Mouse (Mus musculus): ENCODE measurements around the gene Plekhn1. TPM values are rescaled to one million over a fixed set of nuclear protein-coding genes. Genes with fewer than 3 reads are reported as not detected.
A peak's percentile ranks its signal among the peaks of the same experiment; 100 is the strongest.

Plekhn1 gene
- 23.9 and 25.8 TPM in 2 replicates for polyA plus RNA-seq (2014; fragmentation: Nextera tagmentation; extraction: Ambion mirVana)

DNA sequence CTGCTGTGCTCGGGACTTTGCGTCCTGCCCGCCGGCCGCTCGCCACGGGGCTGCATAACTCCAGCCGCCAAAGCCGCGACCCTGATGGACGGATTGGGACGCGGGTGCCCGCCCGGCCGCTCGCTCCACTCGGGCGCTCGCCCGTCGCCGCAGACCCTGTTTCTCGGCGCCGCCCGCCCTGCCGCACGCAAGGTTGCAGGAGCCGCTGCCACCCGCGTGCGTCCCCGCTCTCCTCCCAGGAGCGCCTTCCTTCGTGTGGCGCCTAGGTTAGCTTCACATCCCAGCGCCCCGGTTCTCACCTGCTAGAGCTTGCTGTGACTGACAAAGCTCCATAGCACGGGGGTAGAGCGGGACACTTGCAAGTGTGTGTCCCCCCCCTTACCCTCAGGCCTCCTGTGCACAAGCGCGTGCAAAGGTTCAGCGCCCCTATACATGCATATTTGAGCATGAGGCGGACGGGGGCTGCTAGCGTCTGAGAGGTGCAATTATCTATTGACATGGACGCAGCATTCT lies at the start of gene Plekhn1:
Gene Plekhn1 (minus strand): TSS at position 157 of the 513 bp plus-strand sequence.
- Histone ChIP-seq H3K4me3 (ENCODE audit: low read depth, low read length) (peak within 1 kb of the TSS; percentile 91), H3K4me2 (ENCODE audit: low read depth, low read length) (peak within 1 kb of the TSS; percentile 93), H3K9me3 (ENCODE audit: control insufficient read depth, low read length) (no peaks in the 10 kb centered on the region), H3K9ac (ENCODE audit: low read depth, low read length) (peak within 1 kb of the TSS; percentile 79), H3K27me3 (replicated peaks; ENCODE audit: control insufficient read depth, insufficient read depth, low read length) (no peaks in the 10 kb centered on the region), H3K36me3 (ENCODE audit: control insufficient read depth, insufficient read depth, low read length) (peaks cover 59% of the 10 kb centered on the region), H3K27ac (replicated peaks; ENCODE audit: low read depth, low read length) (peak within 1 kb of the TSS; percentile 90), H3K4me1 (ENCODE audit: control insufficient read depth, insufficient read depth, low read length) (peaks cover 4% of the 10 kb centered on the region; the same call in 1 of the 2 replicates)
- 2% methylated on average over 18 of the region's 48 CpGs for WGBS
- DNase-seq (ENCODE audit: low spot score) (peak; percentile 86), ATAC-seq (ENCODE audit: low read depth) (peak; percentile 58)

DNA sequence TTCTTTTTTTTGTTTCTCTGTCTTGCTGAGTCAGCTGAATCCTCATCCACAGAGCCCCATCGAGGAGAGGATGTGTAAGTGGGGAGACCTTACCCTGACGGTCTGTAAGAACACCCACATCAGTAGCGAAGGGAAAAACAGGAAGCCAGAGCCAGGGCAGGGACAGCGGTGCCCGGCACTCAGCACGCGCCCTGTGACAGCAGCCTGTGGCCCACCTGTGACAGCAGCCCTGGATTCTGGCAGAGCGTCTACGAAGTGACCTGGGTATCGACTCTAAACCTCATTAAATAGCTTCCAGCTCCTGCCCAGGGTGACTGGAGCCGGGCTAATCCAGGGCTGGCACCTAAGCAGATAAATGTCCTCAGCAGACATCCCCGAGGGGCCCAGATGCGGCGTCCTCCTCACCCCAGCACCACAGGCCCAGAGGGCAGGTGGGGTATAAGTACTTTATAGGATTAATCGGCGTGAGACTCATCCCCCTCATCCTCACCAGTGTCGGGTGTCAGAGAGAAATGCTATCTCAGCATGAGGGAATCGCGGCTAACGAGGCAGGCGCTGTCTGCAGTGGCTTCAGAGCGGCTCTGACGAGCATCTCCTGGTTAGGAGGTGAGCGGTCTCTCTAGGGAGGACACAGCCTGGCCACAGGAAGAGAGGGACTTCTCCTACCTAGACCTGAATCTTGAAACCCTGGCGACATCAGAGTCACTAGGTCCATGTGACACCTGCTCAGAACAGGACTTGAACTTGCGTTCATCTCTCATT lies 20.6 kb upstream of the Plekhn1 start, which contains the start of gene Samd11:
Gene Samd11 (minus strand): TSS at position 580 of the 762 bp plus-strand sequence.
- ATAC-seq (ENCODE audit: low read depth), result peak; percentile 28; the same call in 1 of the 2 replicates
- H3K4me3 ChIP-seq (ENCODE audit: low read depth, low read length), result peak within 1 kb of the TSS; percentile 15; the same call in 1 of the 2 replicates

GRCm38 (mm10) chr4:156254361-156255077 lies 19.9 kb upstream of the Plekhn1 start:
- Histone ChIP-seq H3K4me2 (ENCODE audit: low read depth, low read length) (peak overlapping the region; percentile 36; the same call in 1 of the 2 replicates), H3K9ac (ENCODE audit: low read depth, low read length) (no peak overlapping the region; the same call in 1 of the 2 replicates), H3K9me3 (ENCODE audit: control insufficient read depth, low read length) (no peaks in the 10 kb centered on the region), H3K27ac (replicated peaks; ENCODE audit: low read depth, low read length) (no peak overlapping the region), H3K36me3 (ENCODE audit: control insufficient read depth, insufficient read depth, low read length) (no peaks in the 10 kb centered on the region), H3K4me1 (ENCODE audit: control insufficient read depth, insufficient read depth, low read length) (no peaks in the 10 kb centered on the region), H3K4me3 (ENCODE audit: low read depth, low read length) (peak overlapping the region; percentile 15; the same call in 1 of the 2 replicates), H3K27me3 (replicated peaks; ENCODE audit: control insufficient read depth, insufficient read depth, low read length) (peaks cover 24% of the 10 kb centered on the region)
- WGBS, result 1% methylated on average over 27 of the region's 30 CpGs
- DNase-seq (ENCODE audit: low spot score) (no peak), ATAC-seq (ENCODE audit: low read depth) (peak; percentile 27; the same call in 1 of the 2 replicates)

More for the DNA sequence above, 20.6 kb upstream of the Plekhn1 start, which contains the start of gene Samd11:
- H3K4me2 ChIP-seq (ENCODE audit: low read depth, low read length), result peak within 1 kb of the TSS; percentile 36; the same call in 1 of the 2 replicates
- WGBS, result 4% methylated on average over 26 of the region's 26 CpGs
- no peak within 1 kb of the TSS for H3K27ac ChIP-seq (replicated peaks; ENCODE audit: low read depth, low read length)
- DNase-seq (ENCODE audit: low spot score), result no peak
- H3K9ac ChIP-seq (ENCODE audit: low read depth, low read length), result no peak within 1 kb of the TSS; the same call in 1 of the 2 replicates
- no peaks in the 10 kb centered on the region for H3K36me3 ChIP-seq (ENCODE audit: control insufficient read depth, insufficient read depth, low read length)
- H3K27me3 ChIP-seq (replicated peaks; ENCODE audit: control insufficient read depth, insufficient read depth, low read length), result peaks cover 24% of the 10 kb centered on the region
- no peaks in the 10 kb centered on the region for H3K4me1 ChIP-seq (ENCODE audit: control insufficient read depth, insufficient read depth, low read length)
- H3K9me3 ChIP-seq (ENCODE audit: control insufficient read depth, low read length), result no peaks in the 10 kb centered on the region

- H3K9me3 ChIP-seq (ENCODE audit: control insufficient read depth, low read length), result no peaks in the 10 kb centered on the region
- peaks cover 24% of the 10 kb centered on the region for H3K27me3 ChIP-seq (replicated peaks; ENCODE audit: control insufficient read depth, insufficient read depth, low read length)
- H3K4me2 ChIP-seq (ENCODE audit: low read depth, low read length), result no peak overlapping the region
- DNase-seq (ENCODE audit: low spot score) (no peak), ATAC-seq (ENCODE audit: low read depth) (no peak)
- H3K4me1 ChIP-seq (ENCODE audit: control insufficient read depth, insufficient read depth, low read length), result no peaks in the 10 kb centered on the region
- WGBS, result 44% methylated on average over 7 of the region's 7 CpGs
- no peak overlapping the region for H3K27ac ChIP-seq (replicated peaks; ENCODE audit: low read depth, low read length)
- no peak overlapping the region for H3K9ac ChIP-seq (ENCODE audit: low read depth, low read length)
- peaks cover 13% of the 10 kb centered on the region; the same call in 1 of the 2 replicates for H3K36me3 ChIP-seq (ENCODE audit: control insufficient read depth, insufficient read depth, low read length)
- no peak overlapping the region for H3K4me3 ChIP-seq (ENCODE audit: low read depth, low read length)
These were observed 18.4 kb upstream of the Plekhn1 start for GRCm38 (mm10) chr4:156253043-156253442.

DNA sequence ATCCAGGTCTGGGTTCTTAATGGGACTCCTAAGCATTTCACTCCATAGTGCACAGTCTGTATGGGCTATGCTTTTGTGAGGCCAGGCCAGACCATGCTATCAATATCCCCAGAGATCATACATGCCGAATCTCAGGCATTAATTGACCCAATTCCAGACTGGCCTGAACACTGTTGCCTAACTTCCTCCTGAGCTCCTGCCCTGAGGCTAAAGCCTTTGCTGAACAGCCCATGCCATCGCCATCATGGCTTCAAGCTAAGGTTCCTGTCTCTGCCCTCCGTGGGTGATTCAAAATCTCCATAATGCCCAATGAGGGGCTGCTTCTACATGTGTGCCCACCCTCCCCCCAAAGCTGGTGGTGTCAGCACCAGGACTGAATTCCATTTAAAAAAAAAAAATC lies 18.0 kb upstream of the Plekhn1 start:
- DNase-seq (ENCODE audit: low spot score) (no peak), ATAC-seq (ENCODE audit: low read depth) (no peak)

GRCm38 (mm10) chr4:156252140-156252539 lies 17.5 kb upstream of the Plekhn1 start:
- H3K9me3 ChIP-seq (ENCODE audit: control insufficient read depth, low read length), result no peaks in the 10 kb centered on the region
- H3K9ac ChIP-seq (ENCODE audit: low read depth, low read length), result no peak overlapping the region
- DNase-seq (ENCODE audit: low spot score), result no peak
- no peaks in the 10 kb centered on the region for H3K4me1 ChIP-seq (ENCODE audit: control insufficient read depth, insufficient read depth, low read length)
- no peak overlapping the region for H3K4me3 ChIP-seq (ENCODE audit: low read depth, low read length)
- no peak overlapping the region for H3K27ac ChIP-seq (replicated peaks; ENCODE audit: low read depth, low read length)
- no peak for ATAC-seq (ENCODE audit: low read depth)
- 32% methylated on average over 6 of the region's 7 CpGs for WGBS
- H3K4me2 ChIP-seq (ENCODE audit: low read depth, low read length), result no peak overlapping the region
- peaks cover 22% of the 10 kb centered on the region for H3K36me3 ChIP-seq (ENCODE audit: control insufficient read depth, insufficient read depth, low read length)
- peaks cover 24% of the 10 kb centered on the region for H3K27me3 ChIP-seq (replicated peaks; ENCODE audit: control insufficient read depth, insufficient read depth, low read length)

More for the DNA sequence above, 18.0 kb upstream of the Plekhn1 start:
- Histone ChIP-seq H3K27me3 (replicated peaks; ENCODE audit: control insufficient read depth, insufficient read depth, low read length) (peaks cover 24% of the 10 kb centered on the region), H3K36me3 (ENCODE audit: control insufficient read depth, insufficient read depth, low read length) (peaks cover 17% of the 10 kb centered on the region), H3K9me3 (ENCODE audit: control insufficient read depth, low read length) (no peaks in the 10 kb centered on the region), H3K4me2 (ENCODE audit: low read depth, low read length) (no peak overlapping the region), H3K27ac (replicated peaks; ENCODE audit: low read depth, low read length) (no peak overlapping the region), H3K4me3 (ENCODE audit: low read depth, low read length) (no peak overlapping the region), H3K4me1 (ENCODE audit: control insufficient read depth, insufficient read depth, low read length) (no peaks in the 10 kb centered on the region), H3K9ac (ENCODE audit: low read depth, low read length) (no peak overlapping the region)
- 41% methylated on average over 3 of the region's 3 CpGs for WGBS

- WGBS, result 67% methylated on average over 8 of the region's 8 CpGs
- no peak for DNase-seq (ENCODE audit: low spot score)
- no peak; the same call in 1 of the 2 replicates for ATAC-seq (ENCODE audit: low read depth)
These were observed 16.4 kb upstream of the Plekhn1 start for GRCm38 (mm10) chr4:156251081-156251480.

DNA sequence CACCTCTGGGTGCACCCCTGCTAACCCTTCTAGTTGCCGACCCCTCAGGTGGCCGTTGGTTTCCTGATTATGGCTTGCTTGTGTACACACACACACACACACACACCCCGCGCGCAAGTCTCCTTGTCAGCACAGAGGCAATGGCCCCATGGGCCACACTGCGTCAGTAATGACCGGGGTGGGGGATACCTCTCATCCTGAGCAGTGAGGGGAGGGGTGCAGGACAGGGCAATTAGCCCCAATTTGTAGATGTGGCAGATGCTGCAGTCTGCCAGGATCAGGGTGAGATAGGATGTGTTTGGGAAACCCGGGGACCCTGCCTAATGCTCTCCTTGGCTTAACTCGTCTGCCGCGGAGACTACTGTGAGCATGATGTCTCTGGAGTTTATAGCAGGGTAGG lies 14.9 kb upstream of the Plekhn1 start:
- Histone ChIP-seq H3K4me1 (ENCODE audit: control insufficient read depth, insufficient read depth, low read length) (no peaks in the 10 kb centered on the region), H3K9me3 (ENCODE audit: control insufficient read depth, low read length) (no peaks in the 10 kb centered on the region), H3K9ac (ENCODE audit: low read depth, low read length) (no peak overlapping the region), H3K36me3 (ENCODE audit: control insufficient read depth, insufficient read depth, low read length) (peaks cover 46% of the 10 kb centered on the region), H3K27me3 (replicated peaks; ENCODE audit: control insufficient read depth, insufficient read depth, low read length) (peaks cover 12% of the 10 kb centered on the region), H3K27ac (replicated peaks; ENCODE audit: low read depth, low read length) (no peak overlapping the region), H3K4me3 (ENCODE audit: low read depth, low read length) (no peak overlapping the region), H3K4me2 (ENCODE audit: low read depth, low read length) (no peak overlapping the region)
- DNase-seq (ENCODE audit: low spot score) (no peak), ATAC-seq (ENCODE audit: low read depth) (no peak)
- whole genome bisulfite sequencing, result 66% methylated on average over 11 of the region's 11 CpGs

More at GRCm38 (mm10) chr4:156251081-156251480, 16.4 kb upstream of the Plekhn1 start:
- Histone ChIP-seq H3K9ac (ENCODE audit: low read depth, low read length) (no peak overlapping the region), H3K27ac (replicated peaks; ENCODE audit: low read depth, low read length) (no peak overlapping the region), H3K36me3 (ENCODE audit: control insufficient read depth, insufficient read depth, low read length) (peaks cover 32% of the 10 kb centered on the region), H3K4me2 (ENCODE audit: low read depth, low read length) (no peak overlapping the region), H3K9me3 (ENCODE audit: control insufficient read depth, low read length) (no peaks in the 10 kb centered on the region), H3K4me1 (ENCODE audit: control insufficient read depth, insufficient read depth, low read length) (no peaks in the 10 kb centered on the region), H3K27me3 (replicated peaks; ENCODE audit: control insufficient read depth, insufficient read depth, low read length) (peaks cover 24% of the 10 kb centered on the region), H3K4me3 (ENCODE audit: low read depth, low read length) (no peak overlapping the region)
